Comparison of ENCODE assay signal across 8 mouse cellular contexts in genomic region chr12:71073113-71073730, GRCm38 (mm10). TPM values are rescaled to one million over a fixed set of nuclear protein-coding genes. Genes with fewer than 3 reads are reported as not detected.
A peak's percentile ranks its signal among the peaks of the same experiment; 100 is the strongest.
DNase-seq lines count a peak whose midpoint lies in the region; ATAC-seq and TF ChIP-seq lines count a peak whose summit lies in the region.
"Had no signal": no experiment of that assay in that cellular context is flagged by ENCODE, and none has a peak within 500 bp of the region (broad histone marks: within the 10 kb centered on the region; RNA-seq: fewer than 3 reads in every experiment).

No protein-coding gene starts in this region.

- DNase-seq in lung, adult 2 months, result no peak
- no peak for DNase-seq in lung, adult 18-20 months
- no peak for DNase-seq in Patski (ENCODE audit: low read depth, low spot score)
- DNase-seq in kidney, adult 18-20 months, result peak; percentile 25
- DNase-seq in thymus, postnatal 25 days, result peak; percentile 47

- POLR2A ChIA-PET in Patski (lab: Charles Lee), result no interaction called here

- H3K9ac ChIP-seq in liver, embryonic 16.5 days (ENCODE audit: low read depth, low read length), result no peak overlapping the region

- in situ Hi-C loops in Patski (cut with MboI; ENCODE audit: low pct_unique_long_range_greater_than_20kb), result no loop called here

- H3K4me1 ChIP-seq in lung, adult 2 months (ENCODE audit: control insufficient read depth, insufficient read depth, low read length), result no peaks in the 10 kb centered on the region
- no peaks in the 10 kb centered on the region for H3K4me1 ChIP-seq in cortical plate, adult 2 months (ENCODE audit: control insufficient read depth, insufficient read depth, low read length)
- H3K4me1 ChIP-seq in liver, embryonic 16.5 days (ENCODE audit: control insufficient read depth, low read depth, low read length), result no peaks in the 10 kb centered on the region

- H3K4me3 ChIP-seq in lung, adult 2 months (replicated peaks; ENCODE audit: extremely low read depth, low read depth, low read length), result no peak overlapping the region
- no peak overlapping the region for H3K4me3 ChIP-seq in cortical plate, adult 2 months (ENCODE audit: insufficient read depth, low read length)
- H3K4me3 ChIP-seq in liver, embryonic 16.5 days (ENCODE audit: low read depth, low read length), result no peak overlapping the region

- H3K4me2 ChIP-seq in liver, embryonic 16.5 days (ENCODE audit: low read depth, low read length), result no peak overlapping the region

- CTCF ChIA-PET in Patski (lab: Charles Lee), result no interaction called here

- peak; percentile 58 for TF ChIP-seq CTCF in lung, adult 2 months (IDR thresholded peaks at IDR 0.05; ENCODE audit: insufficient read depth, low read length)
- peak; percentile 62 for TF ChIP-seq CTCF in Patski (IDR thresholded peaks at IDR 0.05)
- TF ChIP-seq CTCF in cortical plate, adult 2 months (IDR thresholded peaks at IDR 0.05; ENCODE audit: extremely low read depth, insufficient read depth, low read length), result peak; percentile 27

- no peak for ATAC-seq in Patski
- ATAC-seq in liver, embryonic 16.5 days (ENCODE audit: low read depth), result 0 out of 2 replicates have a peak, but pooled peaks have one; percentile 45

- H3K36me3 ChIP-seq in liver, embryonic 16.5 days (ENCODE audit: control insufficient read depth, insufficient read depth), result peaks cover 42% of the 10 kb centered on the region

- 45% methylated on average over 12 of the region's 12 CpGs for WGBS in lung, adult 2 months
- WGBS in liver, embryonic 16.5 days (ENCODE audit: insufficient replicate concordance), result 55% methylated on average over 12 of the region's 12 CpGs

- no peak for TF ChIP-seq POLR2A in lung, adult 2 months (IDR thresholded peaks at IDR 0.05; ENCODE audit: borderline replicate concordance, extremely low read depth, low read depth, low read length)
- no peak for TF ChIP-seq POLR2A in cortical plate, adult 2 months (IDR thresholded peaks at IDR 0.05; ENCODE audit: extremely low read depth, insufficient read depth, low read length)

- no peaks in the 10 kb centered on the region for H3K9me3 ChIP-seq in liver, embryonic 16.5 days (replicated peaks; ENCODE audit: control insufficient read depth, low read length)

- no peak overlapping the region for H3K27ac ChIP-seq in cortical plate, adult 2 months (ENCODE audit: insufficient read depth, low read length)
- no peak overlapping the region for H3K27ac ChIP-seq in liver, embryonic 16.5 days (ENCODE audit: low read length)

- H3K27me3 ChIP-seq in Patski, result no peaks in the 10 kb centered on the region
- H3K27me3 ChIP-seq in liver, embryonic 16.5 days (ENCODE audit: control insufficient read depth, insufficient read depth, low read depth, low read length), result no peaks in the 10 kb centered on the region

RNA-seq across cellular contexts. Expression of gene Tomm20l, which starts 38.0 kb away (rescaled TPM):
- polyA plus RNA-seq in lung, adult 2 months (2012; rRNA removed), result not detected in 2 replicates
- not detected for polyA plus RNA-seq in Patski (2021)
- polyA plus RNA-seq in cortical plate, adult 2 months (2012; rRNA removed), result not detected in 2 replicates
- not detected in 2 replicates for polyA plus RNA-seq in liver, embryonic 16.5 days (2015; fragmentation: Nextera tagmentation; extraction: Ambion mirVana)
- polyA plus RNA-seq: stomach, embryonic 16.5 days had no signal

RNA-seq across cellular contexts. Expression of gene Arid4a, which starts 57.4 kb away (rescaled TPM):
- 4.1 and 5.4 TPM in 2 replicates for polyA plus RNA-seq in lung, adult 2 months (2012; rRNA removed)
- polyA plus RNA-seq in Patski (2021), result 17.3 TPM
- polyA plus RNA-seq in cortical plate, adult 2 months (2012; rRNA removed), result 17.8 and 18.4 TPM in 2 replicates
- 21.3 and 22.2 TPM in 2 replicates for polyA plus RNA-seq in liver, embryonic 16.5 days (2015; fragmentation: Nextera tagmentation; extraction: Ambion mirVana)

Comparison
In these comparisons a context has a peak if more than half of its experiments do, and no peak if none do; other contexts are left out.
1. DNase-seq: peak in kidney, adult 18-20 months (single experiment) and thymus, postnatal 25 days (single experiment); none in lung, adult 2 months (single experiment), lung, adult 18-20 months (0 of 2) and Patski (single experiment).
2. Peak in every context shown above with its lines, with median percentiles within 50 percentile points of each other: CTCF ChIP-seq.